Mouse (Mus musculus): Measurements from ENCODE around the gene Gm5089.

Gene Gm5089

GRCm38 (mm10) chr14:122450496-122451382 lies at the start of gene Gm5089:
Gene Gm5089 (minus strand): TSS chr14:122451115.
- DNase-seq, result peak; percentile 70 to 71

- DNase-seq, result no peak
Measured at GRCm38 (mm10) chr14:122492015-122492414, 41.1 kb upstream of the Gm5089 start.

GRCm38 (mm10) chr14:122491521-122491920 lies 40.6 kb upstream of the Gm5089 start:
- DNase-seq, result no peak

GRCm38 (mm10) chr14:122490441-122491328 lies 39.8 kb upstream of the Gm5089 start, which contains the start of gene Gm10837:
Gene Gm10837 (plus strand): TSS chr14:122490586.
- DNase-seq, result peak; percentile 69

GRCm38 (mm10) chr14:122489686-122490414 lies 38.9 kb upstream of the Gm5089 start:
- peak in 1 of 2 experiments; percentile 47 for DNase-seq

- peak in 1 of 2 experiments; percentile 46 for DNase-seq
Measured at GRCm38 (mm10) chr14:122489041-122489440, 38.1 kb upstream of the Gm5089 start.

- DNase-seq, result peak in 1 of 2 experiments; percentile 62
Measured at GRCm38 (mm10) chr14:122487366-122487765, 36.5 kb upstream of the Gm5089 start.

GRCm38 (mm10) chr14:122486611-122487010 lies 35.7 kb upstream of the Gm5089 start:
- peak in 1 of 2 experiments; percentile 18 for DNase-seq

- DNase-seq, result peak in 1 of 2 experiments; percentile 60
Measured at GRCm38 (mm10) chr14:122485635-122486181, 34.8 kb upstream of the Gm5089 start.

- peak; percentile 59 to 67 for DNase-seq
Measured at GRCm38 (mm10) chr14:122484844-122485551, 34.1 kb upstream of the Gm5089 start.

GRCm38 (mm10) chr14:122484458-122484843 lies 33.5 kb upstream of the Gm5089 start:
- peak in 1 of 2 experiments; percentile 34 for DNase-seq

GRCm38 (mm10) chr14:122483556-122484421 lies 32.9 kb upstream of the Gm5089 start:
- peak; percentile 77 to 82 for DNase-seq

GRCm38 (mm10) chr14:122483024-122483385 lies 32.1 kb upstream of the Gm5089 start:
- peak in 1 of 2 experiments; percentile 48 for DNase-seq

GRCm38 (mm10) chr14:122482081-122483023 lies 31.4 kb upstream of the Gm5089 start:
- peak; percentile 55 to 70 for DNase-seq

GRCm38 (mm10) chr14:122481181-122481580 lies 30.3 kb upstream of the Gm5089 start:
- peak; percentile 62 to 66 for DNase-seq

- peak in 1 of 2 experiments; percentile 35 for DNase-seq
Measured at GRCm38 (mm10) chr14:122480355-122480754, 29.4 kb upstream of the Gm5089 start.

GRCm38 (mm10) chr14:122479461-122480109 lies 28.7 kb upstream of the Gm5089 start:
- peak in 1 of 2 experiments; percentile 35 for DNase-seq

GRCm38 (mm10) chr14:122478574-122479011 lies 27.7 kb upstream of the Gm5089 start:
- DNase-seq, result peak; percentile 55 to 68
